Mouse (Mus musculus): ENCODE measurements at regions not wholly inside any gene's neighbourhood (a gene's known extent, or its start where the extent isn't known, plus 50 kb on each side); places are given as distances from the start of the nearest gene placed in this dataset.
"Not testable (repeated sequence)": the region's sequence is repeated elsewhere in the genome, so short reads cannot be mapped to it uniquely, and the experiment has no call there.

DNA sequence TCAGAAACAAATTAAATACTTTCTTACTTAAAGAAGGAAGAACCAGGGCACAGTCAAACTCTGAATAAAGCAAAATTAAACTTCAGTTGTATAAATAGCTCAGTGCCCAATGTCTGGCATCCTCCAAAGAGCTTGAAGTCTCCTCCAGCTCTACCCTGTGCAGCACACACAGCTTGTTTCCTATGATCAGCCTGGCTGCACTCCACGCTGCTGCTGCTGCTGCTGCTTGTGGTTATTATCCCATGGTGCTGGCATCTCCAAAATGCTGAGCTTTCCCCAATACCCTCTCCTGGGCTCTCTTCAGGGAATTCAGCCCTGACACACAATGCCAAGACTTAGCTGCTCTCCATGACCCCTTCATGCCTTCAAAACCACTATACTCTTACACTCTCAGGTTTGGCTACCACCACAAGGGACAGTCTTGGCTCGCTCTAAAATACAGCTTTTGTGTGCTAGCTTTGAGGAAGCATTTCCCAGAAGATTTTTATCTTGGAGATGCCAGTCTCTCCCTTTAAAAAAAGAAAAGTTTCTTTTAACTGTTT is 121.0 kb downstream of the Rab10 start:
- WGBS, result 70% methylated on average over 2 of the region's 2 CpGs

DNA sequence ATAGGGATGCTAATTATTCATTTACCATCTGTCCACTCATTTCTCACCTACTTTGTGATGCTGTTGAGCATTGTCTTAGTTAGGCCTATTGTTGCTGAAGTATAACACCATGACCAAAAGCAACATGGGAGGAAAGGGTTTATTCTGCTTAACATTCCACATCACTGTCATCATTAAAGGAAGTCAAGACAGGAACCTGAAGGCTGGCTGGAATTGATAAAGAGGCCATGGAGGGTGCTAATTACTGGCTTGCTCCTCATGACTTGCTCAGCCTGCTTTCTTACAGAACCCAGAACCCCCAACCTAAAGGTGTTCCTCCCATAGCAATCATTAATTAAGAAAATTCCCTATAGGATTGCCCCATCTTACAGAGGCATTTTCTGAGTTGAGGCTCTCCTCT is 121.6 kb downstream of the Rab10 start:
- Histone ChIP-seq H3K27ac (no peak overlapping the region), H3K36me3 (no peaks in the 10 kb centered on the region), H3K27me3 (ENCODE audit: insufficient read depth, poor library complexity, severe bottlenecking) (no peaks in the 10 kb centered on the region), H3K4me3 (no peak overlapping the region), H3K9me3 (no peaks in the 10 kb centered on the region), H3K4me1 (replicated peaks) (no peaks in the 10 kb centered on the region)
- no peak for DNase-seq (ENCODE audit: low spot score)

More for the DNA sequence above, 121.0 kb downstream of the Rab10 start:
- not testable (repeated sequence) for H3K27me3 ChIP-seq (ENCODE audit: insufficient read depth, poor library complexity, severe bottlenecking); H3K4me3 ChIP-seq; H3K4me1 ChIP-seq (replicated peaks); DNase-seq (ENCODE audit: low spot score); H3K9me3 ChIP-seq; H3K27ac ChIP-seq; H3K36me3 ChIP-seq

DNA sequence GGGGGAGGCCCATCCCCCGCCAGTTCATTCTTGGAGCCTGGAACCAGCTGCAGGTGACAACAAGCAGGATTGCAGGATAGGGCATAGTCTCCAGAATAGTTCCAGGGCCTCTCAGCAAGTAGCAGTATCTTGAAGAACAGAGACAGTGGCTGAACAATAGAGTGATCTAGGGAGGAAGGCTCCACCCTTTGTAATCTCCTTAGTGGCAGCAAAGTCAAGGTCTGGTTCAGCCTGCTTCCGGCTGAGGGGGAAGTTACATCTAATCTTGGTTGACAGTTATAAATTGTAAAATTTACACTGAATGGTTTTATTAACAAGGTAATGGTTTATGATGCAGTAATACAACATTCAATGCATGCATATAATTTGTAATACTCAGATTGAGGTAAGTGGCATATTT is 136.4 kb downstream of the Rab10 start:
- no peak for DNase-seq (ENCODE audit: low spot score)
- WGBS, result 85% methylated on average over 2 of the region's 2 CpGs
- H3K4me3 ChIP-seq, result no peak overlapping the region
- H3K27ac ChIP-seq, result no peak overlapping the region
- H3K27me3 ChIP-seq (ENCODE audit: insufficient read depth, poor library complexity, severe bottlenecking), result no peaks in the 10 kb centered on the region
- H3K9me3 ChIP-seq, result no peaks in the 10 kb centered on the region
- no peaks in the 10 kb centered on the region for H3K36me3 ChIP-seq
- no peaks in the 10 kb centered on the region for H3K4me1 ChIP-seq (replicated peaks)

DNA sequence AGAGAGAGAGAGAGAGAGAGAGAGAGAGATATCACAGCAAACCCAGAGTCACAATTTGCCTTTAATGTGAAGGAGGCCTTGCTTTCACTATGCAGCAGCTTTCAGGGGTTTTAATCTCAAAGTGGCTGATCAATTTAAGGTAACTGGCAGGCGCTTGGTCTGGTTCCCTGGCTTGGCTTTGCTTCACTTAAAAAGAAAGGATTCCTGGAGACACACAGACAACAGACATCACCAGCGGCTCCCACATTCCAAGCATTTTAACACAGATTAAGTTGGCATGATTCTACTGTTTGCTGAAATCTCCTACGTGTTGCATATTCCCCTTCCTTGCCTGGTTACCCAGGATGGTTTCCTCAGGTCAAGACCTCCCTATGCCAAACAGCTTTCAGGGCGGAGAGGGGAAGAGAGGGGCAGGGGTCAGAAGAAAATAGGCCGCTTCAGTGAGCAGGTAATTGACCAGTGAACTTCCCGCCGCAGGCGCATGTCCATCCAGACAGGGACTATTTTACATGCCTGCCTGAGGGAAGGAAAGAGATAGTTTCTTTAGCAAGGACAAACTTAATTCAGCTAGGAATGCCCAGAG is 140.0 kb downstream of the Rab10 start:
- H3K9me3 ChIP-seq; H3K4me1 ChIP-seq (replicated peaks); H3K27ac ChIP-seq; DNase-seq (ENCODE audit: low spot score); H3K36me3 ChIP-seq; H3K4me3 ChIP-seq; H3K27me3 ChIP-seq (ENCODE audit: insufficient read depth, poor library complexity, severe bottlenecking): not testable (repeated sequence)
- WGBS, result 34% methylated on average over 8 of the region's 8 CpGs

DNA sequence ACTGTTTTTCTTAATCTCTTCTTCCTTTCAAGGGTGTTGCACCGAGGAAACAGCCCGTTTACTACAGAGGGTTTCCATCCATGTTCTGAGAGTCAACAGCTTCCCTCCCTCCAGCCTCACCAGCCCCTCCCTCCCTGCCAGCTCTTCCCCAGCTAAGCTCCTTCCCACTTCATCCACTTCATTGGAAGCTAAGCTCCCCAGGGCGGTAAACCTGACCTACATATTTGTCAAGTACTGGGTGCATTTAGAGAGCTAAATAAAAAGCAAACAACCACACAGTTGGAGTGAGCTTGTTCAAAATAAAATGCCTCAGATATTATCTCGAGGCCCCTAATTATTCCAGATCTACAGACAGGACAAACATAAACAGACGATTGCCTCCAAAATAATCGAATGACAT is 148.1 kb downstream of the Rab10 start:
- not testable (repeated sequence) for H3K36me3 ChIP-seq; H3K4me1 ChIP-seq (replicated peaks); H3K27me3 ChIP-seq (ENCODE audit: insufficient read depth, poor library complexity, severe bottlenecking); H3K4me3 ChIP-seq; H3K27ac ChIP-seq; DNase-seq (ENCODE audit: low spot score); H3K9me3 ChIP-seq
- 82% methylated on average over 6 of the region's 6 CpGs for WGBS

DNA sequence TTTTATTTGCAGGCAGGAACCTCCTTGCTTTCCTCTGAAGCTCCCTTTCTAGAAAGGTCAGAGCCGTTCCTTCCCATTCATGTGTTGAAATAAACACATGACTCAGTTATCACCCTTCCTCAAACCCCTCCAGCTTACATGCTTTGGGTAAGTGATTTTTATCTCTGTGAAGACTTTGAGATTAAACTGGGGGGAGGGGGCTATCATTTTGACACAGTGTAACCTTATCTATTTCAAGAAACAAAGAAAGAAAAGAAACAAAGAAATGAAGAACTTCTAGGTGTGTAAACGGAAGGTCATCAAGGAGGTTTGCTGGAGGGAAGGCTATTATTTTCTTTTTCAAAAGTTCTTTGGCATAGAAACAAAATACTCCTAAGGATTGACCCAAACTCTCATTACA is 151.0 kb downstream of the Rab10 start:
- not testable (repeated sequence) for H3K27me3 ChIP-seq (ENCODE audit: insufficient read depth, poor library complexity, severe bottlenecking); DNase-seq (ENCODE audit: low spot score); H3K4me3 ChIP-seq; H3K9me3 ChIP-seq; H3K36me3 ChIP-seq; H3K4me1 ChIP-seq (replicated peaks); H3K27ac ChIP-seq
- 78% methylated on average over 2 of the region's 2 CpGs for WGBS

DNA sequence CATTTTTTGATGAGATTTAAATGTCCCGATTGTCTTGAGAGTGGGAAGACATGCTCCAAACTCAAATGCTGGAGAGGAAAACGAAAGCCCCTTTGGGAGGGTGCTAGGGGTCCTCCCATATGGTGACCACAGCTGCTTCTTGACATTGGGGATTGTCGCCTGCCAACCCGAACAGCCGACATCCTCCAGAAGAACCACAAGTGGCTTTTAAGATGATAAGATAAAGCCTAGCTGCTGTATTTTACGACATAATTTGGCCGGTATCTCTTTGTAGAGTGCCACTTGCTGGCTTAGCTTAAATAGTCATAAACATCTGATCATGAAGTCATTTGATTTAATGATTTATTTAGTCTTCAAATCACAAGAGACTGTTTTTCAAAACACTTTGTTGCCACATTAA is 156.1 kb downstream of the Rab10 start:
- peaks cover 20% of the 10 kb centered on the region; the same call in 1 of the 2 replicates for H3K9me3 ChIP-seq
- H3K27me3 ChIP-seq (ENCODE audit: insufficient read depth, poor library complexity, severe bottlenecking); H3K36me3 ChIP-seq; DNase-seq (ENCODE audit: low spot score); H3K4me3 ChIP-seq; H3K27ac ChIP-seq; H3K4me1 ChIP-seq (replicated peaks): not testable (repeated sequence)
- WGBS, result 91% methylated on average over 7 of the region's 7 CpGs

DNA sequence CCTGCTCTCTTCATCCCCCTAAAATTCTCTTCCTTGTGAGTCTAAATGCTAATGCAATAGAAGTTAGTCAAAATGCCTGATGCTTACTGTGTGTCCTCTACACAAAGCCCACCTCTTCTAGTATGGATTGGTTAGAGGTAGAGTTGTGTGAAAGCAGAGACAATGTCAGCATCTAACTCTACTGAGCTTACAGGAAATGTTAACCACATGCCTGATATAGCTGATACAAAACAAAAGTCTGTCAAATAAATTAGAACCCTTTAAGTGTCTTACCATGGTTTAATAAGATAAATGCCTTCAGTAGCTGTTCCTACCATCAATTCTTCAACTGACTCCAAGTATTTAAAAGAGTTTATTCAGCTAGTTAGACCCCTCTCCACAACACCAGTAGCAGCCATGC is 177.2 kb downstream of the Rab10 start:
- not testable (repeated sequence) for H3K9me3 ChIP-seq; H3K4me1 ChIP-seq (replicated peaks); H3K36me3 ChIP-seq; H3K27me3 ChIP-seq (ENCODE audit: insufficient read depth, poor library complexity, severe bottlenecking); H3K27ac ChIP-seq; H3K4me3 ChIP-seq; DNase-seq (ENCODE audit: low spot score)

DNA sequence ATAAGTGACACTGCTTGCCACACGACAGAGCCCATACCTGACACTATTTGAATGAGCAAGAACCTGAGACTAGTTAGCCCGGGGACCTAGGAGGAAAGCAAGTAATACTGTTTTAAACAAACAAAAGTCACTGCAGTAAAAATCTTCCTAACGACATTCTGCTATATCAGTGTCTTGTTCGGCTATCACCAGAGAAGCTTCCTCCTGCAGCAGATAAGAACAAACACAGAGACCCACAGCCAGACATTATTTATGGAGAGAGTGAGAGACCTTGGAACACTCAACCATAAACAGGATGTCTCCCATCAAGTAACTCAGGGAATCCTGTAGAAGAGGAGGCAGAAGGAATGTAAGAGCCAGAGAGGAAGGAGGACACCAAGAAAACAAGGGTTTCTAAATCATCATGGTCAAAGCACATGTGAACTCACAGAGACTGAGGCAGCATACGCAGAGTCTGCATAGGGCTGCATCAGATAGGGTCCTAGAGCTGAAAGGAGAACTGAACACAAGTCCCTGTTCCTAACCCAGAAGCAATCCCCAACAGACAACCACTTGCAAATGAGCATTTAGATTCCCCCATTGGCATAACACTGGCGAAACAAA is 178.5 kb downstream of the Rab10 start:
- 87% methylated on average over 6 of the region's 6 CpGs for WGBS
- H3K4me3 ChIP-seq; DNase-seq (ENCODE audit: low spot score): not testable (repeated sequence)

DNA sequence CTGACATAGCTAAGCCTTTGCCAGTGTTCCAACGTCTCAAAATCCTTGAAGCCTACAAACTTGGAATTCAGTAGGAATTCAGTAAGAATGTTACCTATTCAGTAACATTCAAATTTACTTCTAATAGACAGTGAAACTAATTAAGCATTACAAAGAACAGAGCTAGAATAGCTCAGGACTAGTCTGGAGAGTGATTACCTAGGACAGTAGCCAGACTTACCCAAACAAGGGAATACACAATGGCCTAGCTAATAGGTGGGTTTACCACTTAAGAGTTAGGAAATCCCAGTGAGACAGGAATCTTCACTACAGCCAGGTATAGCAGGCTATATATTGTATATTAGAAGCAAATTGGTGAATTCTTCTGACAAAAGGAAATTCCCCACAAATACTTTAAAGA is 182.4 kb downstream of the Rab10 start:
- H3K4me1 ChIP-seq (replicated peaks); H3K27ac ChIP-seq; DNase-seq (ENCODE audit: low spot score); H3K4me3 ChIP-seq; H3K9me3 ChIP-seq; H3K36me3 ChIP-seq; H3K27me3 ChIP-seq (ENCODE audit: insufficient read depth, poor library complexity, severe bottlenecking): not testable (repeated sequence)
- WGBS, result 75% methylated on average over 1 of the region's 1 CpGs

More for the DNA sequence above, 178.5 kb downstream of the Rab10 start:
- H3K27me3 ChIP-seq (ENCODE audit: insufficient read depth, poor library complexity, severe bottlenecking); H3K36me3 ChIP-seq; H3K4me1 ChIP-seq (replicated peaks); H3K9me3 ChIP-seq; H3K27ac ChIP-seq: not testable (repeated sequence)

DNA sequence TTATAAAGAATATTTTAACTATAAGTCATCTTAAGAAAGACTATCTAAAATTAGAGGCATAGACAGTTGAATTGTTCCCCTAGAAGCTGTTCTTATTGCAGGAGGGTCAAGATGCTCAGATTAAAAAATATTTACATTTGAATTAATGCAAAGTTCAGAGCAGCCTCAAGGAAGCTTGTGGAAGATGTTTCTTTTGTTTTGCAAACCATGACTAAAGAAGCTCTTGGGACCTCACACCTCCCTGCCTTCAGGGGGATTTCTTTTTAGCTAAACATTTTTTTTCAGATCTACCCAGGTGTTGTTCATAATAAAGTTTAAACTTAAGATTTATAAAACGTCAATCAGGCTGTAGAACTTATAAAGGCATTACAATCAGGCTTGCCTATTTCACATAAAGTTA is 185.7 kb downstream of the Rab10 start:
- Histone ChIP-seq H3K27ac (no peak overlapping the region), H3K9me3 (peaks cover 5% of the 10 kb centered on the region; the same call in 1 of the 2 replicates), H3K36me3 (no peaks in the 10 kb centered on the region), H3K4me3 (no peak overlapping the region), H3K4me1 (replicated peaks) (no peaks in the 10 kb centered on the region), H3K27me3 (ENCODE audit: insufficient read depth, poor library complexity, severe bottlenecking) (no peaks in the 10 kb centered on the region)
- no peak for DNase-seq (ENCODE audit: low spot score)
- 78% methylated on average over 1 of the region's 1 CpGs for WGBS

DNA sequence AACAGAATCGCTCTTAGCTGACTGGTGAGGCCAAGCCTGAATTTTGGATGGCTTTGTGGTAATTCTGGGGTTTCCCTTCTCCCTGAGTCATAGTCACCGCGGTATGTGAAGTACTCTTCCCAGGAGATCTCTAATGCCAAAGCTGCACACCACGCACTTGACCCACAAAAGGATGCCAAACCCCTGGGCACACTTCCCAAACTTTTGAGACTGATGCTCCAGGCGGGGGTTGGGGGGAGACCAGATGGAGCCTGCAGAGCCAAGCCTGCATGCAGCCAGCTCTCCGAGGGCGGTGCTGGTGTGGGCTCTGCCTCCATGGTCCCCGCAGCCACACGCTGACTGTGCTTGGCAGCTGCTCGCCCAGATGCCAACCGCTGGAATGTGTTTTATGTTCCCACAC is 199.2 kb downstream of the Rab10 start:
- H3K9me3 ChIP-seq; H3K27ac ChIP-seq; H3K4me1 ChIP-seq (replicated peaks); H3K36me3 ChIP-seq; DNase-seq (ENCODE audit: low spot score); H3K4me3 ChIP-seq; H3K27me3 ChIP-seq (ENCODE audit: insufficient read depth, poor library complexity, severe bottlenecking): not testable (repeated sequence)
- WGBS, result 69% methylated on average over 11 of the region's 11 CpGs

DNA sequence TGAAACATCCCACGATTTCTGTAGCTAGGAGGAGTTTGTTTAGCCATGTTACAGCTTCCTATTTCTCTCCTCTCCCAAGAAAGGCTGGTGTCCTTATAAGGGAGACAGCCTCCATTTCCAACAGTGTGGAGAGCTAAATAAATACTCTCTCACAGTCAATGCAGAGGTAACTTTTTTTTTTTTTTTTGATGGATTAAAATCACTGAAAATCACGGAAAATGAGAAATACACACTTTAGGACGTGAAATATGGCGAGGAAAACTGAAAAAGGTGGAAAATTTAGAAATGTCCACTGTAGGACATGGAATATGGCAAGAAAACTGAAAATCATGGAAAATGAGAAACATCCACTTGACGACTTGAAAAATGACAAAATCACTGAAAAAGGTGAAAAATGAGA is 200.1 kb downstream of the Rab10 start:
- not testable (repeated sequence) for H3K27me3 ChIP-seq (ENCODE audit: insufficient read depth, poor library complexity, severe bottlenecking); H3K27ac ChIP-seq; H3K9me3 ChIP-seq; H3K4me1 ChIP-seq (replicated peaks); H3K4me3 ChIP-seq; H3K36me3 ChIP-seq; DNase-seq (ENCODE audit: low spot score)
- WGBS, result 81% methylated on average over 5 of the region's 5 CpGs

DNA sequence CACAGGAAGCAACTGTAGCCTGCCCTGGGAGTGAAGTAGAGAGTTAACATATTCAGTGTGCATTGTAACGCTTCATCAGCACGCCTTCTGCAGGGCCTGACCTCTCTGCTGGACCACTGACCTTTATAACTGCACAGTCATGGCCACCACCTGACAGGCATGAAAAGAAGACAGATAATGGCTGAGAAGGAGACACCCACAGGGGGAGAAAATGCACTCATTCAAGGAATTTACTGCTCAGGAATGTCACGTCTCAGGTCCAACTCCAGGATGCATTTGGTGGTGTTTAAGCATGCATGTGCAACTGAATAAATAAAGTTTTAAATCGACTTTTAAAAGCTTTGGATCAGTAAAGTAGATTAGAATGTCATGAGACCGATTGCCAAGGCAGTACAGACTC is 207.8 kb downstream of the Rab10 start:
- DNase-seq (ENCODE audit: low spot score); H3K9me3 ChIP-seq; H3K27me3 ChIP-seq (ENCODE audit: insufficient read depth, poor library complexity, severe bottlenecking); H3K4me3 ChIP-seq; H3K4me1 ChIP-seq (replicated peaks); H3K27ac ChIP-seq; H3K36me3 ChIP-seq: not testable (repeated sequence)
- WGBS, result 51% methylated on average over 5 of the region's 5 CpGs

Measured in hindbrain, embryonic 10.5 days (tissue).